Mouse (Mus musculus) lung, embryonic 16.5 days (tissue): ENCODE measurements around the gene Clcn3. TPM values are rescaled to one million over a fixed set of nuclear protein-coding genes. Genes with fewer than 3 reads are reported as not detected.

ENCODE experiments used
- ATAC-seq: fragments of 200-750 bp; cut with Nextera tagmentation; 2 replicates; pipeline ENCODE4 v1.8.0; 2017; ENCODE audit warnings: low read depth, mild to moderate bottlenecking, moderate library complexity
- H3K27ac ChIP-seq: fragments of 300-500 bp; sonication (generic); 2 replicates; pipeline ENCODE4 v1.5.1; 2014; ENCODE audit warnings: mild to moderate bottlenecking, control low read depth, low read length
- H3K27me3 ChIP-seq: fragments of 300-500 bp; sonication (generic); 2 replicates; pipeline ENCODE4 v1.6.1; 2014; ENCODE audit warnings: low read depth, low read length, mixed read lengths; ENCODE audit not compliant: control insufficient read depth, insufficient read depth
- H3K36me3 ChIP-seq: fragments of 300-500 bp; sonication (generic); 2 replicates; pipeline ENCODE4 v1.6.1; 2014; ENCODE audit warnings: low read length; ENCODE audit not compliant: control insufficient read depth, insufficient read depth
- H3K4me1 ChIP-seq: fragments of 300-500 bp; sonication (generic); replicated peaks from 2 replicates; pipeline ENCODE4 v1.6.1; 2014; ENCODE audit warnings: low read length, mixed read lengths; ENCODE audit not compliant: control insufficient read depth, insufficient read depth
- H3K4me2 ChIP-seq: fragments of 300-500 bp; sonication (generic); 2 replicates; pipeline ENCODE4 v1.6.1; 2014; ENCODE audit warnings: low read depth, low read length, control low read depth
- H3K4me3 ChIP-seq: fragments of 300-500 bp; sonication (generic); 2 replicates; pipeline ENCODE4 v1.5.1; 2014; ENCODE audit warnings: mild to moderate bottlenecking, low read length, control low read depth
- H3K9ac ChIP-seq: fragments of 300-500 bp; sonication (generic); 2 replicates; pipeline ENCODE4 v1.6.1; 2014; ENCODE audit warnings: low read length, control low read depth
- H3K9me3 ChIP-seq: fragments of 300-500 bp; sonication (generic); 2 replicates; pipeline ENCODE4 v1.6.1; 2016; ENCODE audit warnings: low read length; ENCODE audit not compliant: control insufficient read depth
- WGBS: fragments of 180-500 bp; shearing (Covaris S2); extraction: QIAGEN DNeasy Blood & Tissue Kit; methylation state at CpG from one replicate; pipeline ENCODE4 v1.1.7; 2014; 5-methylcytosine and 5-hydroxymethylcytosine counted together
- polyA plus RNA-seq: library from polyadenylated mRNA; unstranded; fragments of >200 nt; fragmentation: Nextera tagmentation; extraction: Ambion mirVana; gene quantifications from 2 replicates; pipeline ENCODE4 v1.2.1, GENCODE M21; 2015

Gene Clcn3
- polyA plus RNA-seq, 1 experiment from 2014 or later: 22.1 TPM

DNA sequence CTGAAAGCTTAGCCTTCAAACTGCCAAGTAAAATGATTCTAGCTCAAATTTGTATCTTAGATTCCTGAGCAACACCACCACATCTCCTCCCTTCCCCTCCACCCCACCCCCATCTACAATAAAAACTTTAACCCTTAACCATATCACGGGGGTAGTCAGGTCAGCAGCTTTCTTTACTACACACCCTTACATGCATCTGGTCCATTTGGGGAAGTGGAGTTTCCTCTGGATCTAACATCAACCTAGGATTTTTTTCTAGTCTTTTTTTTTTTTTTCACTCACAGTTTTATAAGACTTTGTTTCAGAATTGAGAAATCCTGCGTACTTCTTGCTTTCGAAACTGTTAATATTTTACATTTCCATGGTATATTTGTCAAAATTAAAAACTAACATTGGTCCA, 20.3 kb downstream of the Clcn3 start:
- WGBS: 74% methylated on average over 3 of the region's 3 CpGs
- Histone ChIP-seq H3K36me3 (no peaks in the 10 kb centered on the region), H3K4me2 (no peak overlapping the region), H3K4me1 (peaks cover 7% of the 10 kb centered on the region; the same call in 1 of the 2 replicates), H3K27ac (no peak overlapping the region), H3K27me3 (no peaks in the 10 kb centered on the region), H3K9ac (no peak overlapping the region), H3K4me3 (no peak overlapping the region), H3K9me3 (no peaks in the 10 kb centered on the region)
- no peak for ATAC-seq

DNA sequence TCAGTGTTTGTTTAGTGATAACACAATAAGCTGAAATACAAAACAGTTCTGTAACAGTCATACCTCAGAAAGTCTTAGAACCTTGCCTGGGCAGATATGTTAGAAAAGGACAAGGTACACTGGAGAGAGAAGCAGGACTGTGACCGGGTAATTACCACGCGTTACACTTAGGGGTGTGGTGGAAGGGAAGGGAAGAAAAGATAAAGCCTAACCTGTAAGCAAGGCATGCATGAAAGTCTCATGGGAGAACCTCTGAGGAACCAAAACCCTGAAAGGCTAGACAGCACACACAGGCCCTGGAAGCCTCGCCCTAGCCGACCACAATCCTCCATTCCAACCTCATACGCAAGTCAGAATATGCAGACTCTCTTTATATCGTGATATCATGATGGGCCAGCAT, 26.3 kb downstream of the Clcn3 start:
- Histone ChIP-seq H3K9ac (no peak overlapping the region), H3K36me3 (no peaks in the 10 kb centered on the region), H3K4me1 (peaks cover 7% of the 10 kb centered on the region; the same call in 1 of the 2 replicates), H3K27me3 (no peaks in the 10 kb centered on the region), H3K4me2 (no peak overlapping the region), H3K27ac (no peak overlapping the region), H3K4me3 (no peak overlapping the region), H3K9me3 (no peaks in the 10 kb centered on the region)
- 79% methylated on average over 7 of the region's 7 CpGs for WGBS
- ATAC-seq: no peak

DNA sequence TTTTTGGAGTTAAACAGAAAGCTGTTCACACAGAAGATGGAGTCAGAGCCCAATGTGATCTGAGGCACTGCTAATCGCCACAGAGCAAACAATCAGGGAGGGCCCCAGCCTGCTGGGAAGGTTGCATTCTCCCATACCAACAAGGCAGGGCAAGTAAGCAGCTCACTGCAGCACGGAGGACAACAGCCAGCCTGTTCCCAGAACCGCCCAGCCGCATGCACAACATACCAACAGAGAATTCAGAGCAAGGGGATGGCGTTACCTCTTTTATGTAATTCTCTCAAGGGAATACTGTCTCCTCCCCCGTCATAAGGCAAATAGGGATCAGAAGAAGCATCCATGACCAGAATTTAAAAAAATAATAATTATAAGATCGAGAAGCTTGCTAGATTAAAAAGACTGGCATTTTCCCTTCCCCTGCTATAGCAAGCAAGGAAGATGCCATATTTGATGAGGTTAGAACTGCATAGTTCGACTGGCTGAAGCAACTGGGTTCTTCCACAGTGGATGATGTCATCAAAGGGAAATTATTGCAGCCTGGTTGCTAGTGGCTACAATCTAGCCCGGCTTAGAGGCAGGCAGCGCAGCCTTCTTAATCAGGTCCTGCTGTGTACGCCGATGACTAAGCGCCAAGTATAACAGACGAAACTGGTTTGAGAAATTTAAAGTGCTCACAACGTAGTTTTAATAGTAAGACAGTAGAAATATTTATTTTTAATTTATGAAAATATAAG, 28.7 kb downstream of the Clcn3 start:
- Histone ChIP-seq H3K36me3 (no peaks in the 10 kb centered on the region), H3K9me3 (no peaks in the 10 kb centered on the region), H3K4me3 (peak overlapping the region; percentile 39), H3K9ac (peak overlapping the region; percentile 2; the same call in 1 of the 2 replicates), H3K4me1 (peaks cover 7% of the 10 kb centered on the region; the same call in 1 of the 2 replicates), H3K27ac (peak overlapping the region; percentile 34), H3K4me2 (peak overlapping the region; percentile 44), H3K27me3 (no peaks in the 10 kb centered on the region)
- 5% methylated on average over 15 of the region's 15 CpGs for WGBS
- ATAC-seq: peak; percentile 95

DNA sequence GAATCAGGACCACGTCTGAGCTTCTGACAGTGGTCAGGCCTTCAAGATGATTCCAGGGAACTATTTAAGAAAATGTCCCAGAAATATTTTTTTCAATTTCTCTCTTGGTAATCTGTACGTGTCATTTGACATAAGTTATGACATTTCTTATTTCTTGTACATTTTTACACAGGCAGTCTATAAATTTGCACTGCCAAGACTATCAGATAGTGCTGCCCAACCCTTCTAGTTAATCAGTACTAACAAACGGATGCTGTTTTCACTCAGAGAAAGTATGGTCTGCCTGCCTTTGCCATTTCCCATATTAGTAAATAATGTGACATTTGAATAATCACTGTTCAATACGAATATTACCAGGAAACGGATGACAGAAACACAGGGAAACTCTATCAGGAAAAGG, 30.3 kb downstream of the Clcn3 start:
- no peak overlapping the region for H3K4me3 ChIP-seq
- H3K36me3 ChIP-seq: no peaks in the 10 kb centered on the region
- peaks cover 7% of the 10 kb centered on the region; the same call in 1 of the 2 replicates for H3K4me1 ChIP-seq

DNA sequence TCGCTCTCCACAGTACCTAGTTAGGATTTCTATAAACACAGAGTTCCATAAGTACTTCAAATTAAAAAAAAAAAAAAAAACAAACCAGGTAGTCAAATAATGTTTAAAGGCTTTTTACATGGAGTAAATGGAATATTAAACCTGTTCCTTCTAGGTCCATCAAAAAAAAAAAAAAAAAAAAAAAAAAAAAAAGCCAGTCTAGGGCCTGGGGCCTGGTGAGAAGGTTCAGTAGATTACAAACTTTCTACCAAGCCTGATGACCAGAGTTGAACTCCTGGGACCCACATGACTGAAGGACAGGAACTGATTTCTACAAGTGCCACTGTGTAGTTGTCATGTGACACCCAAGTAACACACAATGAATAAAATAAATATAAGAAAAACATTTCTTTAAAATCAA, 31.3 kb downstream of the Clcn3 start:
- no peak for ATAC-seq
- 92% methylated on average over 1 of the region's 1 CpGs for WGBS
- H3K36me3 ChIP-seq: no peaks in the 10 kb centered on the region

More for the DNA sequence above, 30.3 kb downstream of the Clcn3 start:
- no peak overlapping the region for H3K27ac ChIP-seq
- H3K4me2 ChIP-seq: no peak overlapping the region
- H3K9ac ChIP-seq: no peak overlapping the region
- no peaks in the 10 kb centered on the region for H3K27me3 ChIP-seq
- 50% methylated on average over 5 of the region's 5 CpGs for WGBS
- no peaks in the 10 kb centered on the region for H3K9me3 ChIP-seq
- ATAC-seq: no peak

DNA sequence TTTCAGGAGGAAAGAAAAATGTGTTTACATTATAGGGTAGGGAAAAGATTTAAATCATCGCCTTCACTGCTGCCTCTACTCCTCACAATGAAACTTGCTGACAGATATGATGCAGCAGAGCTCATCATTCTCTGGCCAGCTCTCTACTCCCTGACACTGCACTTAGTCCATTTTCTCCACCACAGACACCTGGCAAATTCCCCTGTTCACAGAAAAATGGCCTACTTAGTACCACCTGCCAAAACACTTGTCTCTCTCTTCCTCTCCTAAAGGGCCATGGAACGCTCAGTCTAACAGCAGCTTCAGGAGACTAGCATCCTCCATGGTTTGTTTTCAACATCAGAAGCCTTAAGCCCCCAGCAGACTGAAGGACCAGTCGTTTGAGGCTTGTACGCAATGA, 31.8 kb downstream of the Clcn3 start:
- Histone ChIP-seq H3K9me3 (no peaks in the 10 kb centered on the region), H3K27ac (no peak overlapping the region), H3K9ac (no peak overlapping the region), H3K27me3 (no peaks in the 10 kb centered on the region), H3K4me1 (peaks cover 7% of the 10 kb centered on the region; the same call in 1 of the 2 replicates), H3K4me3 (no peak overlapping the region), H3K4me2 (no peak overlapping the region), H3K36me3 (no peaks in the 10 kb centered on the region)
- ATAC-seq: no peak
- WGBS: 54% methylated on average over 4 of the region's 4 CpGs

More for the DNA sequence above, 31.3 kb downstream of the Clcn3 start:
- H3K27me3 ChIP-seq: no peaks in the 10 kb centered on the region
- H3K4me2 ChIP-seq: no peak overlapping the region
- H3K4me1 ChIP-seq: peaks cover 7% of the 10 kb centered on the region; the same call in 1 of the 2 replicates
- H3K9ac ChIP-seq: no peak overlapping the region
- no peaks in the 10 kb centered on the region for H3K9me3 ChIP-seq
- no peak overlapping the region for H3K27ac ChIP-seq
- H3K4me3 ChIP-seq: no peak overlapping the region

DNA sequence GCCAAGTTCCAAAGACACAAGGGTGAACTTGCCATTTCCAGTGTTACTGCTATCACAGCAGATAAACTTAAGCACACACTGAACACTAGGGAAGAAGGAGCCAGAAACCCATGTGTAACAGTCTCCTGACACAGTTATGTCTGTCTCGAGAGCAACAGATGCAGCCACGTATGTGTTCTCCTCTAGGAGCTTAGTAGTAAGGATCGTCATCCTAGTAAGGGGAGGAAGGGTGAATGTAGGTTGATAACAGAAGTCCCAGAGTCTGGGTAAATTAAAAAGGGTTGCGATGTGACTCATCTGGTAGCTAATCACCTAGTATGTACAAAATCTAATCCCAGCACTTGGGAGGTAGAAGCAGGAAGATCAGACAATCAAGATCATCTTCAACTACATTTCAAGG, 33.2 kb downstream of the Clcn3 start:
- Histone ChIP-seq H3K4me1 (peaks cover 7% of the 10 kb centered on the region; the same call in 1 of the 2 replicates), H3K9me3 (no peaks in the 10 kb centered on the region), H3K9ac (no peak overlapping the region), H3K27me3 (no peaks in the 10 kb centered on the region), H3K27ac (no peak overlapping the region), H3K4me3 (no peak overlapping the region), H3K4me2 (no peak overlapping the region), H3K36me3 (no peaks in the 10 kb centered on the region)
- WGBS: 73% methylated on average over 4 of the region's 4 CpGs
- ATAC-seq: no peak

DNA sequence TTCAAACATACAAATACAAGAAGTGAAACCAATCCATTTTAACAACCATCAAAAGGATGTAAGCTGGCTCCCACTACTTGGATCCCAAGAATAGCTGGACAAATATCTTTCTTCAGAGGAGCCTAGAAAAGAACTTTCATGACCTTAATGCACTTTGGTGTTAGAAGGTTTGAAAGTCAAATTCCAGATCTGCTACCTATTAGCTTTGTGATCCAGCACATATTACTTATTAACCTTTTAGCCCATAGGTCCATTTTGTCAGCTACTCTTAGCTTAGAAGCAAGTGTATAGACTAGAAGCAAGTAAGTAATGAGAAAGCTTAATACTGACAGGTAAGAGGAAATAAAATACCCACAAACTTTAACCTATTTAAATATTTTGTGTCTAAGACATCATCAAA, 35.6 kb downstream of the Clcn3 start:
- no peak overlapping the region for H3K4me2 ChIP-seq
- no peak overlapping the region for H3K27ac ChIP-seq
- H3K4me1 ChIP-seq: no peaks in the 10 kb centered on the region
- no peak overlapping the region for H3K9ac ChIP-seq
- no peaks in the 10 kb centered on the region for H3K36me3 ChIP-seq
- peaks cover 2% of the 10 kb centered on the region; the same call in 1 of the 2 replicates for H3K9me3 ChIP-seq
- no peaks in the 10 kb centered on the region for H3K27me3 ChIP-seq
- ATAC-seq: no peak
- no peak overlapping the region for H3K4me3 ChIP-seq

- H3K9ac ChIP-seq: no peak overlapping the region
- no peaks in the 10 kb centered on the region for H3K27me3 ChIP-seq
- no peak overlapping the region for H3K27ac ChIP-seq
- no peaks in the 10 kb centered on the region for H3K4me1 ChIP-seq
- ATAC-seq: no peak
- 94% methylated on average over 2 of the region's 2 CpGs for WGBS
- no peak overlapping the region for H3K4me3 ChIP-seq
- H3K9me3 ChIP-seq: peaks cover 2% of the 10 kb centered on the region; the same call in 1 of the 2 replicates
- no peak overlapping the region for H3K4me2 ChIP-seq
- H3K36me3 ChIP-seq: no peaks in the 10 kb centered on the region
Measured at GRCm38 (mm10) chr8:60942867-60943266, 40.2 kb downstream of the Clcn3 start.
